Mouse (Mus musculus) olfactory bulb, adult 2 months (tissue): Measurements from ENCODE around the gene Syt2. TPM values are rescaled to one million over a fixed set of nuclear protein-coding genes. Genes with fewer than 3 reads are reported as not detected.

Experiments
- H3K27ac ChIP-seq: fragments of 200-500 bp; 2 replicates; pipeline ENCODE4 v1.5.1; 2012; ENCODE audit warnings: low read depth, low read length; ENCODE audit not compliant: insufficient read depth
- H3K4me1 ChIP-seq: fragments of 200-500 bp; 2 replicates; pipeline ENCODE4 v1.6.1; 2012; ENCODE audit warnings: low read length; ENCODE audit not compliant: control insufficient read depth, insufficient read depth
- H3K4me3 ChIP-seq: fragments of 200-500 bp; 2 replicates; pipeline ENCODE4 v1.5.1; 2012; ENCODE audit warnings: mild to moderate bottlenecking, low read depth, low read length, moderate library complexity; ENCODE audit not compliant: insufficient read depth
- CTCF ChIP-seq: fragments of 200-500 bp; IDR thresholded peaks from 2 replicates; pipeline ENCODE4 v1.5.1; 2012; ENCODE audit warnings: low read depth, mild to moderate bottlenecking, low read length, moderate library complexity; ENCODE audit not compliant: insufficient read depth
- POLR2A ChIP-seq: fragments of 200-500 bp; IDR thresholded peaks from 2 replicates; pipeline ENCODE4 v1.6.1; 2012; ENCODE audit warnings: mild to moderate bottlenecking, low read depth, low read length, moderate library complexity; ENCODE audit not compliant: insufficient read depth
- WGBS: fragments of 180-500 bp; shearing (Covaris S2); methylation state at CpG from one replicate; pipeline ENCODE4 v1.1.7; 2018; 5-methylcytosine and 5-hydroxymethylcytosine counted together
- polyA plus RNA-seq: library from polyadenylated mRNA; stranded (reverse); fragments of >200 nt; gene quantifications from 2 replicates; pipeline ENCODE4 v1.2.4, GENCODE M21; 2012; ENCODE audit warnings: low replicate concordance; ENCODE audit not compliant: missing spikeins, insufficient read depth, insufficient read length

The Syt2 gene
- polyA plus RNA-seq, 1 experiment: not detected

DNA sequence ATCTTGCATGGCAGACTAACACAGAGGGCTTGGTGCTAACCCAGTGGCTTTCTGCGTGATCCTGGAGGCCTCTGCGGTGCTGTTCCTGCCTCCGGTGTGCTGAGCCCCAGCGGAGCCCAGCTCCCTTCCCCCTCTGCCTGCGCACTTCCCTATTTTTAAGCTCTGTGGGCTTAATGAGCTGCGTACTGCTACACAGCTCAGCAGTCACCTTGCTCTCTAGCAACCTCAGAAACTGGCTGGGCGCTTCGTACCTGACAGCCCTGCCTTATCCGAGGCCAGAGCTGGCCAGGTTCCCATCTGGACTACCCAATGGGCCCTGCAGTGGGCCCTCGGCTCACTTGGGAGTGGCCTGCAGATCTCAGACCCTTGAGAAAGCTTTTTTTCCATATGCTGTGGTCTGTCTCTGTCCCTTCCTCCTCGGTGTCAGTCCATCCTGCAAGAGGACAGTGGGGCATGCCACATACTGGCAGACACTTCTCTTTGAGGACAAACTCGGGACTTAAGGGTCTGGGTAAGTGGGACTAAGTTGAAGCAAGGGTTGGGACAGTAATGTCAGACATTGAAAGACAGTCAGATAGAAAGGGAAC is 73.3 kb downstream of the Syt2 start:
- peaks cover 15% of the 10 kb centered on the region for H3K4me1 ChIP-seq
- TF ChIP-seq CTCF (no peak), POLR2A (no peak)
- no peak overlapping the region for H3K4me3 ChIP-seq
- no peak overlapping the region for H3K27ac ChIP-seq
- 52% methylated on average over 12 of the region's 12 CpGs for WGBS

DNA sequence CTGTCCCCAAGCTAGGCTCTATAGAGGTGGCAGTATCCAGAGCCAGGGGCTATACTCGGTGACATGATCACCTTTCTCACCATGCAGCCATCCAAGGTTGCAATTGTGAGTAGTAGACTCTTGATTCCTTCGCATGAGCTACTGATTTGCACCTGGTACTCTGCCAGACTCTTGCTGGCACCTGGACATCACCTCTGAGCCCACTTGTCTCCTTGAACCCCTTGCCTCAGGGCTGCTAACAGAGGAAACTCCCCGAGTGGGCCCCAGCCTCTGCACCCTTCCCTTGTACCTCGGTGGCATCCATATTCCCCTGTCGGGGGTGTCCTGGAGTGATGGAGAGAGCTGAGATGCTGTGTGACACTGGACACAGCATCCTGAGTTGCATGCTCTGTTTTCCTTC is 75.0 kb downstream of the Syt2 start:
- Histone ChIP-seq H3K4me3 (no peak overlapping the region), H3K4me1 (peaks cover 15% of the 10 kb centered on the region), H3K27ac (no peak overlapping the region)
- WGBS: 89% methylated on average over 5 of the region's 5 CpGs
- TF ChIP-seq CTCF: no peak

DNA sequence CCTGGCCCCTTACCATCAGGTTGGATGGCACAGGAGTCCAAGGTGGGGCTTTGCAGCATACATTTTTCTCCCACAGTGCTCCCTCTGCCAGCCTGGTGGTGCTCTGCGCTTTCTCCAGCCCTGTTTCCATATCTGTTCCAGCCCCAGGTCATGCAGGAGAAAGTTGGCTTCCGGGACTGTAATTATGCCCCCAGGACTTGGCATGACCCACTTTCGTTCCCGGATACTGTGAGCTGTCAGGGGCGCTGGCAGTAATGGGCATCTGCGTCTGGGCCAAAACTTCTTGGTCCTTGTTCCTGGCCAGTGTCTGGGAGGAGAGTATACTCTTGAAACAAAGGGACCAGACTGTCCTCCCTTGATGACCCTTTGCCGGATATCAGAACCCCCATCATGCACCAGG is 76.4 kb downstream of the Syt2 start:
- TF ChIP-seq POLR2A (no peak), CTCF (no peak)
- Histone ChIP-seq H3K4me3 (no peak overlapping the region), H3K27ac (no peak overlapping the region), H3K4me1 (peaks cover 15% of the 10 kb centered on the region)
- WGBS: 50% methylated on average over 7 of the region's 7 CpGs

- H3K4me1 ChIP-seq: 0 out of 2 replicates have a peak, but pooled peaks cover 3% of the 10 kb centered on the region
- 53% methylated on average over 5 of the region's 5 CpGs for WGBS
Observed at GRCm38 (mm10) chr1:134725276-134725675, 78.8 kb downstream of the Syt2 start.

GRCm38 (mm10) chr1:134726480-134726879 is 80.0 kb downstream of the Syt2 start:
- 96% methylated on average over 7 of the region's 7 CpGs for WGBS
- Histone ChIP-seq H3K27ac (no peak overlapping the region), H3K4me3 (no peak overlapping the region), H3K4me1 (0 out of 2 replicates have a peak, but pooled peaks cover 3% of the 10 kb centered on the region)
- TF ChIP-seq POLR2A (no peak), CTCF (no peak)

More at GRCm38 (mm10) chr1:134725276-134725675, 78.8 kb downstream of the Syt2 start:
- Histone ChIP-seq H3K4me3 (no peak overlapping the region), H3K27ac (no peak overlapping the region)
- TF ChIP-seq POLR2A (no peak), CTCF (0 out of 2 replicates have a peak, but pooled peaks have one; percentile 19)

DNA sequence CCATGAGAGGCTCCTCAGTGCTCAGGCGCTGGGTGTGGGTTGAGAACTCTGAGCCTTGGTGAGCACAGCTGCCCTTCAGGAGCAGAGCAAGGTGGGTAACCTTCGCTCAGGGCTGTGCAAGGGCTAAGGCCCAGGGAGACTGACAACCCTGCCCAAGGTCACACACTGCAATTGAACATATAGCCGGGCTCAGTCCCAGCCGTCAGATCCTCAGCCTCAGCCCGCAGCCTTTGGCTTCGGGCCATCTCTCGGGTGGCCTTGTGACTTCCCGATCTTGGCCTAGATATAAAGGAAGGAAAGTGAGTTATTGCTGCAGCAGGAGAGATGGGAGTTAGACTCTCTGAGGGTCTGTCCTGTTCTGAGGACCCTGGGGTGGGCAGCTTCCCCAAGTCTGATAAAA is 80.8 kb downstream of the Syt2 start:
- Histone ChIP-seq H3K4me1 (0 out of 2 replicates have a peak, but pooled peaks cover 3% of the 10 kb centered on the region), H3K4me3 (no peak overlapping the region), H3K27ac (no peak overlapping the region)
- TF ChIP-seq POLR2A (no peak), CTCF (no peak)
- WGBS: 79% methylated on average over 8 of the region's 8 CpGs

- Histone ChIP-seq H3K4me3 (no peak overlapping the region), H3K4me1 (no peaks in the 10 kb centered on the region), H3K27ac (no peak overlapping the region)
- no peak for TF ChIP-seq POLR2A
- TF ChIP-seq CTCF: no peak
- WGBS: 90% methylated on average over 5 of the region's 5 CpGs
Observed at GRCm38 (mm10) chr1:134733659-134734058, 87.2 kb downstream of the Syt2 start.

- WGBS: 79% methylated on average over 9 of the region's 9 CpGs
- TF ChIP-seq CTCF (no peak), POLR2A (no peak)
- Histone ChIP-seq H3K4me1 (no peaks in the 10 kb centered on the region), H3K4me3 (no peak overlapping the region), H3K27ac (no peak overlapping the region)
Observed at GRCm38 (mm10) chr1:134737463-134737862, 91.0 kb downstream of the Syt2 start.

DNA sequence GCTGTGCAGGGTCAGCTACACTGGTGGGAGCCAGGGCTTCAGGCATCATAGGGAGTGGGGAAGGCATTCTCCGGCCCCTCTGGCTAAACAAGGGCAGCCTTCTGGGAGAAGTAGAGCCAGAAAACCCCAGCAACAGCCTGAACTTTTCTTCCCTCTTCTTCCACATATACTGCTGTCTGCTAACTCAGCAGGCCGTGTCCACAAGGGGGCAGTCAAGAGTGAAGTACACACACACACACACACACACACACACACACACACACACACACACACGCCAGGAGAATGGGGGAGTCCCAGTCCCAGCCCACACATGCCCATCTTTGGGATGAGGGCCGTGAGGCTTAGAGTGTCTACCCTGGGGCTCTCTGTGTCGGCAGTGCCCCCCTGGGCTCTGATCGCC is 95.0 kb downstream of the Syt2 start:
- TF ChIP-seq POLR2A (no peak), CTCF (no peak)
- Histone ChIP-seq H3K4me1 (no peaks in the 10 kb centered on the region), H3K4me3 (no peak overlapping the region), H3K27ac (no peak overlapping the region)
- 70% methylated on average over 6 of the region's 6 CpGs for WGBS

DNA sequence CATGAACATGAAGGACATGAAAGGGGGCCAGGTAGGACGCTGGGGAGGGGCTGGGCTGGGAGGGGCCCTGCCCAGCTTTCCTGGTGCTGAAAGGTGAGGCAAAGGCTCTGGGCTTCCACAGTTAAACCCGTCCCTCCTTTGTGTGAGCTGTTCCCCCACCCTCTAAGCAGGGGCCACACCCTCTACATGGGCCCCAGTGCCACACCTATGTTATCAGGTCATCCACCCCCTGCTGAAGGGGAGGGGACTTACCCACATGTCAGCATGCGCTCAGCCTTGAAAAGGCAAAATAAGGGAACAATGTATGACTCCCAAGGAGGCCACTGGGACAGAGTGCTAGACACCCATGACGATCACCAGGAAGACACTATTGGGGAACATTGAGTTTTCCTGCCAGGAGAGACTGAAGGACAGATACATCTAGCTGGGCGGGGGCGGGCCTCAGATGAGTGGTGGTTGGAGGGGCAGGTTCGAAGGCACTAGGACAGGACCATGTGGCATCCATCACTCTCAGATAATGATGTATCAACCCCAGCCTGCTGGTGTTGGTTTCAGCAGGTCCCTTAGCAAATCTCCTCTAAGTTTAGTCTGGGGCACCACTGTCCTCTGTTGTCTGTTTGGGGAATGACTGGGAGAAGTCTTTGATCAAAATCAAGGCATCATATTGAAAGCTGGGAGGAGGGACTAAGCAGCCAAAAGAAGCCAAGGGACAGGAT is 95.6 kb downstream of the Syt2 start:
- no peak overlapping the region for H3K4me3 ChIP-seq
- TF ChIP-seq POLR2A (no peak), CTCF (no peak)
- H3K4me1 ChIP-seq: no peaks in the 10 kb centered on the region
- H3K27ac ChIP-seq: no peak overlapping the region
- WGBS: 89% methylated on average over 7 of the region's 7 CpGs
